Mouse (Mus musculus) frontal cortex, postnatal 36 days (tissue): ENCODE measurements at regions not wholly inside any gene's neighbourhood (a gene's known extent, or its start where the extent isn't known, plus 50 kb on each side); places are given as distances from the start of the nearest gene placed in this dataset.
"Not testable (repeated sequence)": the region's sequence is repeated elsewhere in the genome, so short reads cannot be mapped to it uniquely, and the experiment has no call there.

ENCODE experiments used
- DNase-seq, 2 experiments: peaks; one replicate each; pipeline ENCODE4 v3.0.0; 2022; ENCODE audit warnings: low spot score in 2 of 2

DNA sequence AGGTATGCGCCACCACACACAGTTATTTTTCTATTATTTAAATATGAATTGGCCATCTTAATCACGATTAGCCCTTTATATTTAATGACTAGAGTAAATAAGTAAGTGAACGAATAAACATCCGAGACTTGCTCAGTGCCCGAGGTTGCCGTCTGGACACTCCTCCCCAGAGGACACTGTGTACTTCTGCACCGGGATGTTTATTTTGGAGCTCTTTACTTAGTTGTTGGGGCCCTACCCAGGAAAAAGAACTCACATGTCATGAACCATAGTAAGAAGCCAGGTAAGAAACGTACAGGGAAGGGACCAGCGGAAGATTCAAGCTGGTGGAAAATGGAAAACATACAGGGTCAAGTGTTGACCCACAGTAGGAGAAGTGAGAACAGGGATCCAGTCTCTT is 89.0 kb downstream of the Akr1d1 start:
- no peak for DNase-seq

DNA sequence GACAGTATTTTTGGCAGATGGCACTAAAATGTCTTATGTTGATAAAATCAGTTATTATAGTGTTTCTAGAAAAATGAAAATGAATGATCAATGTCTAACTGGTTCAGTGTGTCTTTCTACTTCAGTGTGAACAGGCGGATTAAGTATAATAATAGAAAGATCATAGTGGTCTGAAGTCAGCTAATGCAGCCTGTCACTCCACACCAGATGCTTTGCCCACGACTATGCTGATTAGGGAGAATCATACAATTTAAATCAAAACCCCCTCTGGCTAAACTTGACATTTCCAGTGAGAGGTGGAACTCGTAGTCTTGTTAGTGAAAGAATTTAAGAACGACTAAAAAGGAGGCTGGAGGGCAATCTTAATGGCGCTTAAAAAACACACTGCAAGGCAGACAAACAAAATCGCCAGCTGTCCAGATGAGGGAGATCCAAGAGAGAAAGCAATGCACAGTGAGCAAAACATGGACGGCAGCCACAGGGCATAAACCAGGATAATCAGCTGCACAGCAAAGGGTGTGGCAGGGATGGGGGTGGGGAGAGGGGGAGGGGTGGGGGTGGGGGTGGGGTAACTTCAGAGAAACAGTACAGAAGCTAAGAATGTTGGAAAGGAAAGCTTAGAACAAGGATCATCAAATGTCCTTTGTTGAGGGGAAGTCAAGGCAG is 91.5 kb downstream of the Akr1d1 start:
- DNase-seq, result no peak

DNA sequence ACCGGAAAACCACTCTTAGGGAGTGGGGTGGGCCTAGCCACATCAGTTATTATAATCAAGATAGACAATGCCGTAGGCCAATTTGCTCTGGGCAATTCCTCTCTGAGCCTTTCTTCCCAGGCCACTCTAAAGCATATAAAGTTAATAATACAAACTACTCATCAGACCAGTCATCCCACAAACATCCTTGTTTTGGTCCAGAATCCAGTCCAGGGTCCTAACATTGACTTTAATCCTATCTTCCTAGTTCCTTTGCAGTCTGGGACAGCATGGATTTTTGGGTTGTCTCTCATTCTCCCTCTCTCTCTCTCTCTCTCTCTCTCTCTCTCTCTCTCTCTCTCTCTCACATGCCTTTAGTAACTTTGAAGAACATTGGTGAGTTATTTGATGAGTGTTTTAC is 92.3 kb downstream of the Akr1d1 start:
- no peak for DNase-seq

DNA sequence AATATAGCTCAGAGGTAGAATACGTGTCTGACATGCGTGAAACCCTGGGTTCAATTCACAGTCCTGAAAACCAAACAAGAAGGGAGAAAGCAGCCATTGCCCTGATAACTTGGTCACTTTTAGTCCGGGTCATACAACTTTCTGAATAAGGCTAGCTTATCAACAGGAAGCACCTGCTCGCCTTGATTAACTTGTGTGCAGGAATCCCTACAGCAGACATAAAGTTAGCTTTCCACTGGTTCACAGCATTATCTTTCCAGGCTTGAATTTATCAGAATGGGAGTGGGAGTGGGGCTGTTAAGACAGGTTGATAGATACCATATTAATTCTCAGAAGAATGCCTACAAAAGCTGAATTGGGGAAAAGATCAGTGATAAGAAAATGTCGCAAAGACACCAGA is 97.2 kb downstream of the Akr1d1 start:
- DNase-seq, result no peak

DNA sequence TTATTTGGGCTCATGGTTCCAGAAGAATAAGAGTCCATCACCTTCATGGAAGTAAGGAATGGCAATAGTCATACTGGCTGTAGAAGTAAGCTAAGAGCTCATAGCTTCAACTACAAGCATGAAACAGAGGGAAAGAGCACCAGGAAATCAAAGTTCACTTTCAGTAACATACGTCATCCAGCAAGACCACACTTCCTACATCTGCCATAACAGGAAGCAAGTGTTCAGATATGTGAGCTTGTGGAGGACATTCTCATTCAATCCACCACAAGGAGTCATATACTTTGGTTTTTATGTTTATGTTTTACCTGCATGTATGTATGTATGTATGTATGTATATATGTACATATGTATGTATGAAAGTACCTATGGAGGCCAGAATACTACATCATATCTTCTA is 104.0 kb downstream of the Akr1d1 start:
- no peak for DNase-seq

DNA sequence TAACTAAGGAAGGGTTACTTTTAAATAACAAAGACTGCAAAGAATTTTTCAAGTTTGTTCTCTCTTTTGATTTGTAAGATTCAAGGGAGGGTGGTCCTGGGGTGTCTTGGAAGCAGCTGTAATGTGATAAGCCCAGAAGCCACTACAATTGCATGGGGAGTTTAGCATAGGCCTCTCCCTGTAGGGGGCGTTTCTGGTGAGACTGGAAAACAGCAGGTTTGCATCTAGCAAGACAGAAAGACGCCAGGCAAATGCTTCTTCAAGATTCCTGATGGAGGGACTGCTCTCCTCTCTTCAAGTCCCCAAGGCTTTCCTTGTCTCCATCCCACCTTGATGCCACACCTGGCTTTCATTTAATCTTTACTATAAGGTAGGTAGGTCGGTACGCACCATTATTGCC is 112.1 kb downstream of the Akr1d1 start:
- no peak for DNase-seq

DNA sequence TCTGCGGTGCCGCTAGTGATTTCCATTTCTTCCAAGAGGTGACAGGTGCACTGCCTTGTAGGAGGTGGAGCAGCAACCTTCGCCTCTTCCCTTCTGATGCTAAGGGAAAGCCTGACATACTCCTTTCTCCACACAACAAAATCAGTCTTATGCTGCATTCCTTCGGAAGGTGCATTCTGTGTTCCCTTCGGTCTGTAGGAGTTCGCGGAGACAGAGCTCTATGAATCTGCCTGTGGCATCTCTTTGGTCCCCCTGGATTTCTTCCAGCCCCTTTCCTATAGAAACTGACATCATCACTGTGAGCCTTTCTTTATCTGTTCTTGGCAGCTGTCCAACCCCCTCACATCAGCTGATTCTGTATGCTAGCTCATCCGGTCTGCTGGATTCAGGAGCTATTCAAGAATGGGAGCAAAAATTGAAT is 112.7 kb downstream of the Akr1d1 start:
- peak; percentile 47 to 61 for DNase-seq

DNA sequence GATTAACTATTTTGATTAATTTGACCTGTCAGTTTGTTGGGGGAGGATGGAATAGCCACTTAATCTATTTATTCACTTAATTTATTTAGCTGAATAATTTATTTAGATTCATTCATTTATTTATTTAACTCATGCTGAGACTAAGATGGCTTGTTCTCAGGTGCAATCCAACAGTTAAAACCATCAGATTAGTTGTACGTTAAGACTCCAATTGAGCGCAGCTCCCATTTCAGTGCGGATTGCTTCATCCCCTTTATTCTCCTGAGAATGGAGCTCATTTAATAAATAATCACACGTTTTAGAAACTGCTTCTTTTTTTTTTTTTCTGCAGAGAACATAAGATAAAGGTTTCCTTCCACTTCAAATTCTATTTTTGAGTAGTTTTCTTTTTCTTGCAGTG is 113.2 kb downstream of the Akr1d1 start:
- DNase-seq, result no peak

DNA sequence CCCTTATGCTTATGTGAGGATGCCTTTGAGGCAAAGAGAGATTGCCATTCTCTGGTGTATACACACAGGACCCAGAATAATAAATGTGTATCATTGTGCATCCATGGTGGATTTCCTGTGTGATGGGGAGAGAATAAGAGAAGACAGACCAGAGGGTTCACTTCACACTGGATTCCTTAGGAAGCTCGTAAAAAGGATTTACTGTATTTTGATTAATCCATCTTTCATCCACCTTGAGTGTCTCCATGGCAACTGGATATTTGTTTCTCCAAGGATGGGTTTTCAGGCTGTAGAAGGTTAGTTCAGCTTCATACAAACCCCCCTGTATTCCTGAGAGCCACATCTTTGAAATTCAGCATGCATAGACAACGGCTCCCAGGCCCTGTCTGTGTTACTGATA is 113.7 kb downstream of the Akr1d1 start:
- no peak for DNase-seq

DNA sequence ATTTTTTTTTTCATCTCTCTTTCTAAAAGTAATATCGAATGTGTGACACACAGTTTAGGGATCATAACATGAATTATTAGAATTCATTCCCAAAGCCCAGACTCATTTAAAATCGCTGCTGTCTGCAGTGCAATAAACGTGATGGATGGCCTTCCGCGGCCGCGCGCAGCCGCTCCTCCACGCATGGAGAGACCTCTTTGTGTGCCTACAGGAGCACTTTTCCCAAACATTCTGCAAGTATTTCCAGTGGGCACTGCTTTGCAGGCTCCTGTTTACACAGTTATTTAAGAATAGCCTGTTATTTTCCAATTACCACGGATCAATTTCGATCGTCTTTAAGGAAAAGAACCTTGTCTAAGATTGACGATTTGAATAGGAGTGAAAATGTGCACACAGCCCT is 115.6 kb downstream of the Akr1d1 start:
- DNase-seq, result no peak

DNA sequence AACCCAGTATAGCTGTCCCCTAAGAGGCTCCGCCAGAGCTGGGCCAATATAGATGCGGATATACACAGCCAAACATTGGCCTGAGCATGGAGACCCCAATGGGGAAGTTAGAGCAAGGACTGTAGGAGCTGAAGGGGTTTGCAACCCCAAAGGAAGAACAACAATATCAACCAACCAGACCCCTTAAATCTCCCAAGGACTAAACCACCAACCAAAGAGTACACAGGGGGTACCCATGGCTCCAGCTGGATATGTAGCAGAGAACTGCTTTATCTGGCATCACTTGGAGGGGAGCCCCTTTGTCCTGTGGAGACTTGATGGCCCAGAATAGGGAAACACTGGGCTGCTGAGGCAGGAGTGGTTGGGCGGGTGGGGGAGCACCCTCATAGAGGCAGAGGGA is 127.3 kb downstream of the Akr1d1 start:
- DNase-seq, result not testable (repeated sequence)

DNA sequence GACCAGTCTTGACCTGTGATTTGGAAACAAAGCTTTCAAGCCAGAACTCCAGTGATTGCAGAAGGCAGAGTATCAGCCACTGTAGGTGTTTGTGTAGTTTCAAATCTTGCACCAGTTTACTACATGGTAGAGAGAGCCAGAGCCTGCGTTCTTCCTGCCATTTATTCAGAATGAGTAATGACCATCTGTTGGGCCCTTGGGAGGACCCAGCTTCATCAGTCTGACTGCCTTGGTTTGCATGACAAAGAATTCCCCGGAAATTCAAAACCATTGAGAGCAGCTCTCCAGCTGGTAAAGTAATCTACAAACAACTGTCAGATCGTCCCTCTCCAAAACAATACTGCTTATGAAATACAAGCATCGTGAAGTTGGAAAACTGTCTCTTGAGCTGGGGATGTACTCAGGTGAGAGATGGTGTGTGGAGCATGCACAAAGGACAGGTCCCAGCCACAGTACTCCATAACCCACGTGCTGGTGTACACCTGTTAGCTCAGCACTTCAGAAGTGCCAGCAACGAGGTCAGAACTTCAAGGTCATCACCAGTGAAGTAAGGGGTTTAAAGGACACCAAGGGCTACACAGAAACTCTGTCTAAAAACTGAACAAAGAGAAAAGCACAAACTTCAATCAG is 128.2 kb downstream of the Akr1d1 start:
- DNase-seq, result no peak

DNA sequence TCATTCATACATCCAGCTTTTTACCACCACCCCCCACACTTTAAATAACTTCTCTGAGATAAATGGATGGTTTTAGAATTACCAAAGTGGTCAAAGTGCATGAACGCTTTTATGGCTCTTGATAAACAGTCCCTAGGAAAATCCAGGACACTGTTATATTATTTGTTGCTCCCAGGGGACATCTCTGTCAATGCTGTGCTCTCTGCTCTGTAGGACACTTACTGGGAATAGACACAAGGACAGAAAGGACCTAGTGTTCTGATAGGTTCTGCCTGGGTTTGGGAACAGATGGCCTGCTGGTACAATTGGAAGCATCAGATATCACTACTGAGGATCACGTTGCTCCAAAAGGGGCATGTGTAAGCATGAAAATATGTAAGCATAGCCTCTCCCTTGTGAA is 132.8 kb downstream of the Akr1d1 start:
- no peak for DNase-seq

DNA sequence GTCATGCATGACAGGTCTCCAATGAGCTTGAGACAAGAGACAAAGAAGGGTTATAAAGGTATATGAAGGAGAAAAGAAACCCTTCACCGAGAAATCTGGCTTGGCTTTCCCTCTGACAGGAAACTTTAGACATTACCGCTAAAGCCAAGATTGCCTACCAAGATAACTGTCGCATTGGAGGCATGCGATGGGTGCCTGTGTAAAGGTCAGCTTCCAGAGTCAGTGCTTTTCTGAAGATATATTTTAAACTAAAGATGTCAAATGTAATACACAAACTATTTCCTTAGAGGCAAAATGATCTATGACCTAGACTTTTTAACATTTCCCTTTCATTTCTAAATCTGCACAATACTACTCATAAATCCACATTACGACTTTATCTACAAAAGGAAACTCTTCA is 135.6 kb downstream of the Akr1d1 start:
- DNase-seq, result no peak

DNA sequence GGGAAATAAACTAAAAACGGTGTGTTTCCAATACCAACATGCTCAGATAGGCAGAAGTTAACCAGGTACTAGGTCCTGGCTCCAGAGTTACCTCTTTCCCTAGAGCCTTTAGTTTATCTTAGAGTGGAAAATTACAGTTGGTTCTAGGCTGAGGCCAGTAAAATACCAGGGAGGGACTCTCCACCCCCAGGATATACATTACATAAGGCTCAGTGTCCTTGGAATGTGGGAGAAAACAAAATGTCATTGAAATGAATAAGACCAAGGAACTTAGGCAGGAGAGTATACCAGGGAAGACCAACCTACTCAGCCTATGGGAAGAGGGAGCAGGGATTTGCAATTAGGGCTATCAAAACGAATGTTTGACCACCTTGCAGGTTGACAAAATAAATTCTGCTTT is 139.4 kb downstream of the Akr1d1 start:
- no peak for DNase-seq

DNA sequence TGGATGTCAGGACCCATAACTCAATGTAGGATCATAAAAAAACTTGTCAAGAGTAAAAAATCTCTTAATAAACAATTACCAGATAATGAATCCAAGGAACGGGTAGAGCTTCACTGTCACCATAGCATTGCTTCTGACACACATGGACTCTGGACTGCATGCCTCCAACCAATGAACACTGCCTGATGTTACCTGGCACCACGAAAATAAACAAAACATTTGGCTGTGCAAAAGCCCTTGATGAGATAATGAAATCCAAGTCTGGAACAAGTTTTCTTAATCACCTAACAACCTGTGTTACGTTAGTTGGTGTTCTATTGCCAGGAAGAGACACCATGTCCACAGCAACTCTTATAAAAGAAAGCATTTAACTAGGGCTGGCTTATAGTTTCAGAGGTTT is 140.7 kb downstream of the Akr1d1 start:
- no peak for DNase-seq

DNA sequence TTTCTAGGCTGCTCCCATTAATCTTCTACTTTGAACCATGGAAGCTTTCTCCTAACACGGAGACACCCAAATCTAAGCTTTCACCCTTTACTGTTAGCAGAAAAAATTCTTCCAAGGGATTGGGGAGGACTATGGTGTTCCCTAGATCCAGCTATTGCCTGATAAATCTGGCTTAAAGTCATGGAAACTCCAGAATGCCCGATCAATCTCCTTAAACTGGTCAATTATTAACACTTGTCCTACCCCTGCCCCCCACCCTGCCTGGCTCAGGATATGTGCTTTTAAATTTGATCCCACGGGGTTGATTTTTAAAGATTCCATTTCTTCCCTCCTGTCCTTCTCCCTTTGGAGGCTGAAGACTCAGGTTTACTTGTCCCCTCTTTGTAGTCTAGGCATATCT is 149.9 kb downstream of the Akr1d1 start:
- no peak for DNase-seq

DNA sequence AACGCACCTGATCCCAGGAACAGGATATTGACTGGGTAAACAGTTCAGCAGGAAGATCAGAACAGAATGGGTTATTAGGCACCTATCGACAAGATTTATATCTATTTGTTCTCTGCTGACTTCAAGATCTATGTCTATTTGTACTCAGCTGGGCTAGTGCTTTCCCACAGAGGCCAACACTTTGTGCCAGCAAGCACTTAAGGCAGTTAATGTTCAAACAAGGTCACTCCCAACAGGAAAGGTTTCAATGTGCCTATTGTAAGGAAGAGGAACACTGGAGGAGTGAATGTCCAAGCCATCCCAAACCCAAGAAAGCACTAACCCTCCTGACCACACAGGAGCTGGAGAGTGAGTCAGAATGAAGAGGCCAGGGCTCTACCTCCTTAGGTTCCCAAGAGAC is 151.4 kb downstream of the Akr1d1 start:
- DNase-seq, result not testable (repeated sequence)

DNA sequence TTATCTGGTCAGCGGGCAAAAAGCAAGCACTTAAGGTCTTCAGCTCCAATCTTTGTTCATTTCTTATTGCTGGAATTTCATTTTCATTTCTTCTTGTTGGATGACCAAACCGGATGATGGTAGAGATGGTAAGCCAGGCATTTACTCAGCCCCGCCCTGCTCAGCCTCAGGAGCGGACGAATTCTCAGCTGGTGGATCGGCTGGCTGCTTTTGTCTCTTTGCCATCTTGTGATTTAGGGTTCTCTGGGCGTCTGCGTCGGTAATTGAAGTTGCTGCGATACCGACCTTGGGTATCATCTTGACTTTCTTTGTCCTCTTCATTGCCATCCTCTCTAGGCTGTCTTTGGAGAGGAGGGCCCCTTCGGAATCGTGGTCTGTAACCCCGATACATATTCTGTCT is 156.1 kb downstream of the Akr1d1 start:
- no peak for DNase-seq

DNA sequence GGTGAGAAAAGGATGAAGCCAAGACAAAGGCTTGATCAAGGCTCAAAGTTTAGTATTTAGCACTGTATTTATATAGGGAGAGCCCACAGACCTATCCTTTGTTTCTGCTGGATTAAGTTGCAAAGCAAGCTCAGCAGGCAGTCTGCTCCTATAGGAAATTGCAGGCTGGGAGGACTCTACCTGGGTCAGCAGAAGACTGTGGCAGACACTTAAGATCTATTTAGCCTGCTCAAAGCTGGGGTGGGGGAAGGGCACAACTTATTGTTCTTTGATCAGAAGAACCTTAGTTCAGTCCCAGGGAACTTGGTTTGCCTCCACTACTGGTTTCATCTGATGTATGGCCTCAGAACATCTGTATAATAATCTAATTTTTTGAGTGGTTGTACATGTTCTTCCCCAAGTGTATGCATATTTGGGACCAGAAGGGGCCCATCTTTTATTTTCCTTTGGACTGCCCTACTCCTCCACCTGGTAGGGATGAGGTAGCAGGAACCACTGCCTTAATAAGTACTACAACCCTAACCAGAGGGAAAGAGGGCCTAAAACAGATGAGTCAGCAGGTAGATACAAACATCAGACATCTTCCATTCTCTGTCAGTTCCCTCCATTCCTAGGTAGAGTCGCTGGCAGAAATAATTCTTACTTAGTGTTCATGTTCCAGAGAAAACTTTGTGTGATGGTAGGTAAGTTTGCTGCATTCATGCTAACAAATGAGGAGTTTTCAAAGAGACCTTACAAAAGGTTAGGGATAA is 159.1 kb downstream of the Akr1d1 start:
- DNase-seq, result no peak

DNA sequence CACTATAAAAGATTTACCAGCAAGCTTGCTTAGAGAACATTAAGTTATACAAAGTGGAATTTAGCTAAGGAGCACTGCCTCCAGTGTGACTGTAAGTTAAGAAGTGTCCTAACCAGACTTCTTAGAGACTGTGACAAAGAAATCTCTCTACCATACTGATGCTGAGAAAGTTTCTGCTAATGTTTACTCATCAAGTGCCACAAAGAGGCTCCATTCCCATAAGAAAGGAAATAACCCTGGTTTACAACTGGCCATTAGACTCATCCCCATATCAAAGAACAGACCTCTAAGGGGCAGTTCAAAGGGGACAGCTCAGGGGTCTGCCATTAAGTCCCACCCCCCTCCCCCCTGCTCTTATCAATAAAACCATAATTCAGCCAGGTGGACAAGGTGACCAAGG is 159.7 kb downstream of the Akr1d1 start:
- DNase-seq, result no peak

DNA sequence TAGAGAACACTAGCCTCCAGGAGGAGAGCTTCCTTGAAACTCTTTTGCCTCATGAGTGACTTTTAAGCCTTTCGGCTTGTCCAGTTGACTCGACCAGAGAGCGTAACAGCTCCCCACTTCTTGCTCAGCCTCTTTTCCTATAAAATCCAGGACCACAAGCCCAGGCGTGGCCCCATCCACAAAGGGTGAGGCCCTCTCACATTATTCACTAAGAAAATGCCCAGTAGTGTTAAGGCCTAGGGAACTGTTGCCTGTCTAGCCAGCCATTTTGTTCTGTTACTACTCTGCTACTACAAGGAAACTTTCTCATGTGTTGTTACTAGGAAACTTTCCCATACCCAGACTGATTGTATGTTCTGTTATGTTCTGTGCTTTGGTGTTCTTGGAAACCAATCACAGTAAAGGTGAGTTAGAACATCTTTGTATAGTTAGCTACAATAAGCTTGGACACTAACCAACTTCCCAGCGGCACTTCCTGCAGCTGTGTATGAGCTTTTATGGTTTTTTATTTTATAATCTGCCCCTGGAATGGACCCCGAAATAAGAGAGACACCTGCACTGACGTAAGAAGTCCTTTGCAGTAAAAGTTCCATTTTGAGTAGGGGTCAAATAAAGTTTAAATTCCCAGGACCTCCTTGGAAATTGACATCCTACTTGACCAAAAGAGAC is 162.1 kb downstream of the Akr1d1 start:
- DNase-seq, result no peak

DNA sequence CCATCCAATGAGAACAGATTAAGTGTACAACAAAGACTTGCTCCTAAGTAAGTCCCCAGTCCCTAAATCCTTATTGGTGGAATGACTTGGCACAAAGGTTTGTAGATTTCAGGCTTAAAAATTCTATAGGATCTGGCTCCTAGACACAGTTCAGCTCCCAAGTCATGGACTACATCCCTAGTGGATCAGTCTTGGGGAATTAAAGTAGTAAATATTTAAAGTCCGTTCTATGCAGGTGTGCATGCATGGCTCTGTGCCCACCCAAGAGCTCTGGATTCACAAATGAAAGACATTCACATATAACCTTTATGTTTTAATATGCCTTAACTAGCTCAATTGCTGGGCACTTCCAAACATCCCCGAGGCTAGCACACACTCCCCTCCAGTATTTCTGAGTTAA is 162.8 kb downstream of the Akr1d1 start:
- no peak for DNase-seq
